Mouse (Mus musculus) neural tube, embryonic 10.5 days (tissue): ENCODE data around the gene Sirpb1a.
"Not testable (repeated sequence)": the region's sequence is repeated elsewhere in the genome, so short reads cannot be mapped to it uniquely, and the experiment has no call there.

ENCODE experiments used
- DNase-seq: peaks from one replicate; pipeline ENCODE4 v3.0.0-alpha.2; 2017; ENCODE audit warnings: low spot score; ENCODE audit errors: extremely low spot score

Gene Sirpb1a

DNA sequence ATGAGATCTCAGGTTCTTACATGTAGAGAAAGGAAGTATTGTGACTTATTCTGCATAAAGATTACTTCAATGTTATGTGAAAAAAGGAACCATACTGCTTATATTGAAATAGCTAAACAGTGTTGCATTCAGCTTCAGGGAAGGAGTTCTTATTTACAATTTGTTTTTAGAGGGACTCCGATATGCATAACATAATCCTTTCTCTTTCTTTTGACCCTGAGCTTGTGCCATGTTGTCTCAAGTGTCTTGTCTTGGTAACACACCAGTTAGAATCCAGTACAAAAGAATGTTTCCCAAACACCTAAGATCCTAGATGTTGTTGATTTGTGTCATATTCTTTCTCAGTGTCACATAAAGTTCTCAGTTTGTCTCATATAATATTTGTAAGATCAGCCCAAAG is at the start of gene Sirpb1a:
TSS of gene Sirpb1a (minus strand) at position 74 of the 400 bp plus-strand sequence.
- DNase-seq = not testable (repeated sequence)

DNA sequence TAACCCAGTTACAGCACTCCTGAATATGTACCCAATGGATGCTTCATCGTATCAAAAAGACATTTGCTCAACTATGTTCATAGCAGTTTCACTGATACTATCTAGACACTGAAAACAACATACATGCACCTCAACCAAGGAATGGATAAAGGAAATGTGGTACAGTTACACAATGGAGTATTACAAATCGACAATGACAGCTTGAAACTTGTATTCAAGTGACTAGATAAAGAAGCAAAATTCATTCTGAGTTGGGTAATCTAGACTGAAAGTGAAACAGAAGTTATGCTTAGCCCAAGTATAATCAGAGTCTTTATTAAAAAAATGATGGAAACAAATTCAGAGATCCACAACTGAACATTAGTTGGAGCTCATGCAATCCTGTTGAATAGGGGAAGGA is 48.5 kb upstream of the Sirpb1a start:
- not testable (repeated sequence) for DNase-seq

- not testable (repeated sequence) for DNase-seq
Measured at GRCm38 (mm10) chr3:15470158-15470557, 43.8 kb upstream of the Sirpb1a start.

DNA sequence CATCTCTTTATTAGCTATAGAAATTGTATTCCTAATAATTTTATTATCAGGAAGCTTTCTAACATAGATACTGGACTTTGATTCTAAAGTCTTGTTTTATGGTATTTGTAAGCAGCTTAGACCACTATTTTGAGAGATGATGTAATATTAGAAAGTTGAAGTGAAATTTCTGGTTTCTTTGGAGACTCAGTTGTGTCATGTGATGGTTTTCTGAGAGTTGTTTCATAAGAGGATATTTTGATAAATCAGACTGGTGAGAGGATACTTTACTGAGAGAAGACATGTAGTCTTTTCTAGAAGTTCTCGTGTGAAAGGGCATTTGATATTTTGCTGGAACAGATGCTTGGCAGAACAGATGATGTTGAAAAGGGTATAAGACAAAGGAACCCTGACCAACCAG is 17.6 kb upstream of the Sirpb1a start:
- DNase-seq = not testable (repeated sequence)

DNA sequence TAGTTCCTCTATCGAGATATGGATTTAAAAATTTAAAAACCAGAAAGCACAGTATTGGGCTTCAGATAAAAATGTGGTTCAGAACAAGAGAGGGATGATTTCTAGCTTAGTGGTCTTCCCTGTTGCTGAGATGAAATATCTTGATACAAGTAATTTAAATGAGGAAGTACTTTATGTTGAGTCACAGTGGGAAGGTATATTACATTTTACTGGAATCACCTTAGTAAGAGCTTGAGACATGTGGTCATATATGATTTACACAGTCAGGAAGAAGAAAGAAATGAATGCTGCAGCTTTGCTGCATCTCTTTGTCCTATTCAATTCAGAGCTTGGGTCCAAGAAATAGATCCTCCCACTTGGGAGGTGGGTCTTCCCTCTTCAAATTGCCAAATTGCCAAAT is 13.5 kb upstream of the Sirpb1a start:
- DNase-seq = not testable (repeated sequence)

DNA sequence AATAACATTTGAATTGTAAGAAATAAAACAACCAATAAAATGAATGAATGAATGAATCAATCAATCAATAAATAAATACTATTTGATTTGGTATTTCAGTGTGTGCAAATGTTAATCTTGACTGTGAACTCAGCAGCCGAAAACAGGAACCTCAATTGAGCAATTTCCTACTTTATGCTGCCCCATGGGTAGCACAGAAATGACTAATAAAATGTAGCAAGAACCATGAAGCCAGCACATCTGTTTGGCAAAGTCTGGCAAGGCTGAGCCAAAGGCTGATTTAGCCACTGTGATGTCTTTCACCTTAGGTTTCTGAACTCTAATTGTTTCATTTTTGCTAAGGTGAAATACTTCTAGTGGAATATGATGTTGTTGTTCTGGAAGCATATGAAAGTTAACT is 1.6 kb upstream of the Sirpb1a start:
- DNase-seq = no peak

DNA sequence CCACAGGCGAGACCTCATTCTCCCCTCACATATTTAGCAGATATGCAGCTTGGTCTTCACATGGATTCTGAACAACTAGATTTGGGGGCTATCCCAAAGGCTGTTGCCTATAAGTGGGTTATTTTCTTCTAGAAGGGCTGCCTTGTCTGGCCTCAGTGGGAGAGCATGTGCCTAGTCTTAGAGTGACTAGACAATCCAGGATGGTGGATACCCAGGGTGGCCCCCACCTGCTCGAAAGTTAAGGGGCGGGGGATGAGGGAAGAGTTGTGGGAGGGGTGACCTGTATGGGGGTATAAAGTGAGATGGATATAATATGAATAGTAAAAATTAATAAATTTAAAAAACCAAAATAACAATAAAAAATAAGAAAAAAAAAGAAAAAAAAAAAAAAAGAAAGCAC is 70.6 kb downstream of the Sirpb1a start:
- DNase-seq = not testable (repeated sequence)

DNA sequence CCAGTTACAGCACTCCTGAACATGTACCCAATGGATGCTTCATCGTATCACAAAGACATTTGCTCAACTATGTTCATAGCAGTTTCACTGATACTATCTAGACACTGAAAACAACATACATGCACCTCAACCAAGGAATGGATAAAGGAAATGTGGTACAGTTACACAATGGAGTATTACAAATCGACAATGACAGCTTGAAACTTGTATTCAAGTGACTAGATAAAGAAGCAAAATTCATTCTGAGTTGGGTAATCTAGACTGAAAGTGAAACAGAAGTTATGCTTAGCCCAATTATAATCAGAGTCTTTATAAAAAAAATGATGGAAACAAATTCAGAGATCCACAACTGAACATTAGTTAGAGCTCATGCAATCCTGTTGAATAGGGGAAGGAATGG is 76.0 kb downstream of the Sirpb1a start:
- not testable (repeated sequence) for DNase-seq

DNA sequence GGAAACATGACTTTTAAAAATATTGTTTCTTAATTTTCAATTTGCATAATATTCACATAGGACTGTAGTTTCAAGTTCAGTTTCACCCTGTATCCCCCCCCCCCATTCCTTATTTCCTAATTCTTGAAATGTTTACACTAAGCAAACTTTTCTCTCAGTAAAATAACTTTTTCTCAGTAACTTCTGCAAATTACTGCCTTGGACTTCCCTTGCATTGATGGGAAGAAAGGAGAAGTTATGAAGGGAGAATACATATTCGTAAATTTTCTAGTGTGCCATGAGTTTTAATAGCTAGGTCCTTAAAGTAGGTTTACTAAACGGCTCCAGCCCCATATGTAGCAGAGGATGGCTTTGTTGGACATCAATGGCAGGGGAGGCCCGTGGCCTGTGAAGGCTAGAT is 80.7 kb downstream of the Sirpb1a start:
- not testable (repeated sequence) for DNase-seq

GRCm38 (mm10) chr3:15340287-15340686 is 86.0 kb downstream of the Sirpb1a start:
- no peak for DNase-seq

- DNase-seq = no peak
Measured at GRCm38 (mm10) chr3:15334182-15334581, 92.1 kb downstream of the Sirpb1a start.

DNA sequence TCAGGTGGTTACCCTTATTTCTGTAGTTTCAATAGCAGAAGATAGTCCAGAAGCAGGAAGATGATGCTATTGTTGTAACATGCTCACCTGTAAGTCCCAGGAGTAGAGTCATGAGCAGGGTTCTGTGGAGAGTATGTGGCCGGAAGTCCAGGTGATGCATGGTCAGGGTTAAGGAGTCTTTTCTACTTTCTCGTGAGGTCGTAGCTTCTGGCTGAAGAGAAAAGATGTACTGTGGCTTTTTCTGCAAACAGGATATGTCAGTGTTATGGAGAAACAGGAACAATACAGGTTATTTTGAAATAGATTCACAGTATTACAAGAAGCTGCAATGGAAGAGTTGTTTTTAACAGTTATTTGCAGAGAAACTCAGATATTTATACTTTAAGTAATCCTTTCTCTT is 94.3 kb downstream of the Sirpb1a start, which contains the start of gene Gm9733:
TSS of gene Gm9733 (minus strand) at position 240 of the 400 bp plus-strand sequence.
- DNase-seq = no peak

GRCm38 (mm10) chr3:15331545-15331944 is 94.8 kb downstream of the Sirpb1a start:
- DNase-seq = no peak

- DNase-seq = no peak
Measured at GRCm38 (mm10) chr3:15329549-15329948, 96.8 kb downstream of the Sirpb1a start.
